Mouse (Mus musculus) hindbrain, embryonic 11.5 days (tissue): Measurements from ENCODE around the gene Smarca2. TPM values are rescaled to one million over a fixed set of nuclear protein-coding genes. Genes with fewer than 3 reads are reported as not detected.

Experiments
- ATAC-seq: fragments of 200-750 bp; cut with Nextera tagmentation; 2 replicates; pipeline ENCODE4 v1.8.0; 2017; ENCODE audit warnings: mild to moderate bottlenecking, moderate TSS enrichment, moderate library complexity; ENCODE audit not compliant: low FRiP score
- DNase-seq: peaks from one replicate; pipeline ENCODE4 v3.0.0-alpha.2; 2015; ENCODE audit warnings: low spot score
- H3K27ac ChIP-seq: fragments of 300-500 bp; sonication (generic); 2 replicates; pipeline ENCODE4 v1.5.1; 2014; ENCODE audit warnings: mild to moderate bottlenecking, low read depth, low read length
- H3K27me3 ChIP-seq: fragments of 300-500 bp; sonication (generic); 2 replicates; pipeline ENCODE4 v1.6.1; 2014; ENCODE audit warnings: mild to moderate bottlenecking, low read length, moderate library complexity, mixed read lengths; ENCODE audit not compliant: control insufficient read depth, insufficient read depth
- H3K36me3 ChIP-seq: fragments of 300-500 bp; sonication (generic); 2 replicates; pipeline ENCODE4 v1.6.1; 2014; ENCODE audit warnings: mild to moderate bottlenecking, low read length, moderate library complexity, mixed read lengths; ENCODE audit not compliant: control insufficient read depth, insufficient read depth
- H3K4me1 ChIP-seq: fragments of 300-500 bp; sonication (generic); replicated peaks from 2 replicates; pipeline ENCODE4 v1.6.1; 2014; ENCODE audit warnings: low read length, mixed read lengths; ENCODE audit not compliant: control insufficient read depth, insufficient read depth
- H3K4me2 ChIP-seq: fragments of 300-500 bp; sonication (generic); replicated peaks from 2 replicates; pipeline ENCODE4 v1.6.1; 2014; ENCODE audit warnings: mild to moderate bottlenecking, low read depth, low read length
- H3K4me3 ChIP-seq: fragments of 300-500 bp; sonication (generic); 2 replicates; pipeline ENCODE4 v1.5.1; 2014; ENCODE audit warnings: low read depth, low read length
- H3K9ac ChIP-seq: fragments of 300-500 bp; sonication (generic); 2 replicates; pipeline ENCODE4 v1.6.1; 2014; ENCODE audit warnings: low read depth, low read length
- H3K9me3 ChIP-seq: fragments of 300-500 bp; sonication (generic); 2 replicates; pipeline ENCODE4 v1.6.1; 2016; ENCODE audit warnings: low read length; ENCODE audit not compliant: control insufficient read depth
- WGBS: fragments of 180-500 bp; shearing (Covaris S2); extraction: QIAGEN DNeasy Blood & Tissue Kit; methylation state at CpG from one replicate; pipeline ENCODE4 v1.1.7; 2014; 5-methylcytosine and 5-hydroxymethylcytosine counted together
- polyA plus RNA-seq: library from polyadenylated mRNA; unstranded; fragments of >200 nt; fragmentation: Nextera tagmentation; extraction: Ambion mirVana; gene quantifications from 2 replicates; pipeline ENCODE4 v1.2.1, GENCODE M21; 2014

Smarca2 gene
- polyA plus RNA-seq, 1 experiment from 2014 or later, result 41.8 TPM

GRCm38 (mm10) chr19:26608434-26608812, 3.6 kb downstream of the Smarca2 start:
- Histone ChIP-seq H3K36me3 (no peaks in the 10 kb centered on the region), H3K9ac (no peak overlapping the region), H3K27ac (no peak overlapping the region), H3K4me3 (no peak overlapping the region), H3K27me3 (peaks cover 37% of the 10 kb centered on the region), H3K4me1 (0 out of 2 replicates have a peak, but pooled peaks cover 2% of the 10 kb centered on the region), H3K4me2 (no peak overlapping the region), H3K9me3 (no peaks in the 10 kb centered on the region)
- DNase-seq (peak; percentile 37), ATAC-seq (no peak)
- WGBS, result 5% methylated on average over 7 of the region's 7 CpGs

GRCm38 (mm10) chr19:26609637-26610036, 4.8 kb downstream of the Smarca2 start:
- no peaks in the 10 kb centered on the region for H3K36me3 ChIP-seq
- H3K4me3 ChIP-seq, result no peak overlapping the region
- no peak overlapping the region for H3K27ac ChIP-seq
- ATAC-seq (no peak), DNase-seq (no peak)
- no peak overlapping the region for H3K4me2 ChIP-seq
- peaks cover 35% of the 10 kb centered on the region for H3K27me3 ChIP-seq
- 31% methylated on average over 2 of the region's 2 CpGs for WGBS
- H3K9me3 ChIP-seq, result no peaks in the 10 kb centered on the region
- 0 out of 2 replicates have a peak, but pooled peaks cover 2% of the 10 kb centered on the region for H3K4me1 ChIP-seq
- H3K9ac ChIP-seq, result no peak overlapping the region

GRCm38 (mm10) chr19:26612995-26613394, 8.1 kb downstream of the Smarca2 start:
- Histone ChIP-seq H3K9ac (no peak overlapping the region), H3K4me1 (no peaks in the 10 kb centered on the region), H3K4me2 (no peak overlapping the region), H3K9me3 (no peaks in the 10 kb centered on the region), H3K4me3 (no peak overlapping the region), H3K36me3 (no peaks in the 10 kb centered on the region), H3K27ac (no peak overlapping the region), H3K27me3 (peaks cover 12% of the 10 kb centered on the region; the same call in 1 of the 2 replicates)
- no peak for DNase-seq
- WGBS, result 60% methylated on average over 4 of the region's 4 CpGs
- no peak for ATAC-seq

- ATAC-seq (no peak), DNase-seq (no peak)
- Histone ChIP-seq H3K4me1 (no peaks in the 10 kb centered on the region), H3K27ac (no peak overlapping the region), H3K9me3 (no peaks in the 10 kb centered on the region), H3K4me2 (no peak overlapping the region), H3K36me3 (no peaks in the 10 kb centered on the region), H3K4me3 (no peak overlapping the region), H3K27me3 (peaks cover 12% of the 10 kb centered on the region; the same call in 1 of the 2 replicates), H3K9ac (no peak overlapping the region)
- WGBS, result 74% methylated on average over 5 of the region's 5 CpGs
Measured at GRCm38 (mm10) chr19:26613665-26614064, 8.8 kb downstream of the Smarca2 start.

- Histone ChIP-seq H3K27ac (no peak overlapping the region), H3K4me3 (no peak overlapping the region), H3K9ac (no peak overlapping the region), H3K4me2 (no peak overlapping the region), H3K36me3 (no peaks in the 10 kb centered on the region), H3K27me3 (no peaks in the 10 kb centered on the region), H3K4me1 (no peaks in the 10 kb centered on the region), H3K9me3 (no peaks in the 10 kb centered on the region)
- 60% methylated on average over 1 of the region's 1 CpGs for WGBS
- DNase-seq (no peak), ATAC-seq (no peak)
Measured at GRCm38 (mm10) chr19:26616271-26616670, 11.4 kb downstream of the Smarca2 start.

GRCm38 (mm10) chr19:26617287-26617686, 12.4 kb downstream of the Smarca2 start:
- no peak overlapping the region for H3K4me3 ChIP-seq
- ATAC-seq, result no peak
- no peak overlapping the region for H3K4me2 ChIP-seq
- no peak for DNase-seq
- no peak overlapping the region for H3K9ac ChIP-seq
- no peak overlapping the region for H3K27ac ChIP-seq
- no peaks in the 10 kb centered on the region for H3K27me3 ChIP-seq
- 94% methylated on average over 5 of the region's 5 CpGs for WGBS
- no peaks in the 10 kb centered on the region for H3K36me3 ChIP-seq
- no peaks in the 10 kb centered on the region for H3K9me3 ChIP-seq
- H3K4me1 ChIP-seq, result no peaks in the 10 kb centered on the region

GRCm38 (mm10) chr19:26630712-26631235, 25.9 kb downstream of the Smarca2 start:
- no peak overlapping the region for H3K4me3 ChIP-seq
- H3K9ac ChIP-seq, result no peak overlapping the region
- no peaks in the 10 kb centered on the region for H3K36me3 ChIP-seq
- no peak overlapping the region for H3K4me2 ChIP-seq
- no peak for ATAC-seq
- H3K27me3 ChIP-seq, result no peaks in the 10 kb centered on the region
- no peaks in the 10 kb centered on the region for H3K4me1 ChIP-seq
- peak; percentile 7 for DNase-seq
- 68% methylated on average over 8 of the region's 8 CpGs for WGBS
- H3K9me3 ChIP-seq, result no peaks in the 10 kb centered on the region
- no peak overlapping the region for H3K27ac ChIP-seq

GRCm38 (mm10) chr19:26632228-26632627, 27.4 kb downstream of the Smarca2 start:
- H3K27ac ChIP-seq, result no peak overlapping the region
- ATAC-seq (no peak), DNase-seq (no peak)
- no peak overlapping the region for H3K4me2 ChIP-seq
- no peak overlapping the region for H3K9ac ChIP-seq
- 94% methylated on average over 5 of the region's 5 CpGs for WGBS
- H3K27me3 ChIP-seq, result no peaks in the 10 kb centered on the region
- no peaks in the 10 kb centered on the region for H3K4me1 ChIP-seq
- H3K9me3 ChIP-seq, result no peaks in the 10 kb centered on the region
- H3K36me3 ChIP-seq, result no peaks in the 10 kb centered on the region
- no peak overlapping the region for H3K4me3 ChIP-seq

- Histone ChIP-seq H3K4me3 (no peak overlapping the region), H3K27me3 (no peaks in the 10 kb centered on the region), H3K4me1 (no peaks in the 10 kb centered on the region), H3K27ac (no peak overlapping the region), H3K36me3 (no peaks in the 10 kb centered on the region), H3K9me3 (no peaks in the 10 kb centered on the region), H3K9ac (no peak overlapping the region), H3K4me2 (no peak overlapping the region)
- ATAC-seq (no peak), DNase-seq (no peak)
- 86% methylated on average over 13 of the region's 13 CpGs for WGBS
Measured at GRCm38 (mm10) chr19:26640556-26640955, 35.7 kb downstream of the Smarca2 start.
